Mouse (Mus musculus) heart, embryonic 12.5 days (tissue): ENCODE measurements at regions not wholly inside any gene's neighbourhood (a gene's known extent, or its start where the extent isn't known, plus 50 kb on each side); places are given as distances from the start of the nearest gene placed in this dataset.

Experiments
- ATAC-seq: fragments of 200-750 bp; cut with Nextera tagmentation; 2 replicates; pipeline ENCODE4 v1.8.0; 2017; ENCODE audit warnings: moderate TSS enrichment, moderate library complexity; ENCODE audit not compliant: insufficient number of reproducible peaks, low FRiP score
- H3K27ac ChIP-seq: fragments of 300-500 bp; sonication (generic); 2 replicates; pipeline ENCODE4 v1.5.1; 2016; ENCODE audit warnings: mild to moderate bottlenecking, moderate library complexity; ENCODE audit not compliant: poor library complexity, severe bottlenecking
- H3K27me3 ChIP-seq: fragments of 300-500 bp; sonication (generic); replicated peaks from 2 replicates; pipeline ENCODE4 v1.6.1; 2016; ENCODE audit warnings: mild to moderate bottlenecking, moderate library complexity
- H3K36me3 ChIP-seq: fragments of 300-500 bp; sonication (generic); 2 replicates; pipeline ENCODE4 v1.6.1; 2016; ENCODE audit warnings: mild to moderate bottlenecking, moderate library complexity
- H3K4me1 ChIP-seq: fragments of 300-500 bp; sonication (generic); replicated peaks from 2 replicates; pipeline ENCODE4 v1.6.1; 2016; ENCODE audit warnings: mild to moderate bottlenecking
- H3K4me2 ChIP-seq: fragments of 300-500 bp; sonication (generic); 2 replicates; pipeline ENCODE4 v1.6.1; 2016; ENCODE audit warnings: mild to moderate bottlenecking, moderate library complexity
- H3K4me3 ChIP-seq: fragments of 300-500 bp; sonication (generic); 2 replicates; pipeline ENCODE4 v1.5.1; 2016; ENCODE audit warnings: mild to moderate bottlenecking
- H3K9ac ChIP-seq: fragments of 300-500 bp; sonication (generic); 2 replicates; pipeline ENCODE4 v1.6.1; 2016; ENCODE audit warnings: mild to moderate bottlenecking, moderate library complexity
- H3K9me3 ChIP-seq: fragments of 300-500 bp; sonication (generic); replicated peaks from 2 replicates; pipeline ENCODE4 v1.6.1; 2016; ENCODE audit warnings: mild to moderate bottlenecking, moderate library complexity
- WGBS: fragments of 180-500 bp; shearing (Covaris S2); methylation state at CpG from one replicate; pipeline ENCODE4 v1.1.7; 2016; 5-methylcytosine and 5-hydroxymethylcytosine counted together

DNA sequence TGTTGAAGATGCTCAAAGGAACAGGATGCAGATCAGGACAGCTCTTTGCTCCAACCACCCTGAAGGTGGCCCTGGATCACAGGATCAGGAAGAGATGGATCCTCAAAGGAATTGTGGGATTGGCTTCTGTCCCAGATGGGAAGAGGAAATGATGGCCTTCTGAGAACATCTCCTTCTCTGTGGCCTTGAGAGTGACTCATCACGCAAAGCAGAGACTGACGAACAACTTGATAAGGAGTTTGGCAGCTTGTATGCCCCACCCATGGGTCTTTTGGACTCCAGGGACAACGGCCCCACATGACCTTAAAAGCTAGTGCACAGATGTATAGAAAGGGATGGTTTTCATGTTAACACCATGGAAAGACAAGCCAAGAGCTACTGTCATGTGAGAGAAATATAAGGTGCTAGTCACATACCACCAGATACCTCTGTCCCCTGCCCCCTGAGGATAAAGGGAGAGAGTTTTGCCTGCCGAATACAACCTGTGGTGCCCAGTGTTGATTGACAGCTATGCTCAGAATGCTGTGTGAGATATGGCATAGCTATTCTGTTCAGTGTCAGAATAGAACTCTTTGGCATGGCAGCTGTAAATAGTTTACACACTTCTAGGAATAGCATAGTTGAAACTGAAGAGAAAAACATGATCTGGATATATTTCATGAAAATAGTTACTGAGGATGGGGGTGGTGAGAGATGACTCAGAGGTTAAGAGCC lies 109.2 kb upstream of the S1pr3 start:
- ATAC-seq: no peak
- no peak overlapping the region for H3K27ac ChIP-seq
- peaks cover 33% of the 10 kb centered on the region for H3K4me1 ChIP-seq
- H3K36me3 ChIP-seq: no peaks in the 10 kb centered on the region
- H3K9ac ChIP-seq: no peak overlapping the region
- H3K9me3 ChIP-seq: peaks cover 4% of the 10 kb centered on the region; the same call in 1 of the 2 replicates
- H3K4me2 ChIP-seq: no peak overlapping the region
- H3K27me3 ChIP-seq: no peaks in the 10 kb centered on the region
- H3K4me3 ChIP-seq: no peak overlapping the region
- WGBS: 31% methylated on average over 4 of the region's 4 CpGs

DNA sequence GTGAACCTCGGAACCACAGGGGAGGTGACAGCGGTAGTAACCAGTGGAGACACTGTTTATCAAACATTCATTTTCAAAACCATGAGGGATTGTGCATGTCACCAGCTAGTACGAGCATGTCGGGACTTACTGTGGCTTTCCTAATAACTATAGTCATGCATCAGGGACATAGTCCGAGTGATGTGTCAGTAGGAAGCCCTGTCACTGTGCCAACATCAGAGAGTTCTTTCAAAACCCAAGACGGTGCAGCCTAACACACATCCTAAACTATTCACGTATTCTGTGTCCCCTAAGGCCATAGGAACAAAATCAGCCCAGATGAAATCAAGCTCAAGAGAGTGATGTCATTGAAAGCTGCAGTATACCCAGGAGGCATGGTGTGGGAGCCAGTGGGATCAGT lies 107.0 kb upstream of the S1pr3 start:
- Histone ChIP-seq H3K27me3 (no peaks in the 10 kb centered on the region), H3K4me1 (peaks cover 23% of the 10 kb centered on the region), H3K27ac (no peak overlapping the region), H3K4me3 (no peak overlapping the region), H3K9ac (no peak overlapping the region), H3K36me3 (no peaks in the 10 kb centered on the region), H3K4me2 (no peak overlapping the region), H3K9me3 (peaks cover 4% of the 10 kb centered on the region; the same call in 1 of the 2 replicates)
- no peak for ATAC-seq
- WGBS: 89% methylated on average over 7 of the region's 7 CpGs

- H3K9me3 ChIP-seq: peaks cover 4% of the 10 kb centered on the region; the same call in 1 of the 2 replicates
- ATAC-seq: no peak
- H3K4me1 ChIP-seq: peaks cover 15% of the 10 kb centered on the region
- H3K9ac ChIP-seq: no peak overlapping the region
- WGBS: 74% methylated on average over 3 of the region's 3 CpGs
- H3K27ac ChIP-seq: no peak overlapping the region
- H3K4me3 ChIP-seq: no peak overlapping the region
- H3K27me3 ChIP-seq: no peaks in the 10 kb centered on the region
- no peak overlapping the region for H3K4me2 ChIP-seq
- no peaks in the 10 kb centered on the region for H3K36me3 ChIP-seq
These were observed 105.3 kb upstream of the S1pr3 start for GRCm38 (mm10) chr13:51303112-51303511.

DNA sequence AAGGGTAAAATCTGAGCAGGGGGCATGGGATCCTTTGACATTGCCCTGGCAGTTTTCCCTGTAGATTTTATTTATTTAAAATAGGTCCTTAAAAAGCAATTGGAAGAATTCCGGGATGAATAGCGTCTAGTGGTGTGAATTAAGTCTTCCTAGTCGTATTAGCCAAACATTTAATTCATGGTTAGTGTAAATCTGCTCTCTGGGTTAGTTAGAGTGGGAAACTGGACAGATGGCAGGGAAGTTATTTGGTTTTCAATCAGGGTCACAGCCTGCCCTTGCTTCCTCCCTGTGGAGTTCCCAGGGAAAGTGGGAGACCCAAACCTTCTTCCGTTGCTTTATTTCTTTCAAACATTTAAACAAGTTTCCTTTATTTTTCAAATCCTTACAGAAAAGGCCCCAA lies 103.8 kb upstream of the S1pr3 start:
- Histone ChIP-seq H3K9ac (no peak overlapping the region), H3K9me3 (peaks cover 4% of the 10 kb centered on the region; the same call in 1 of the 2 replicates), H3K27me3 (no peaks in the 10 kb centered on the region), H3K4me1 (peaks cover 7% of the 10 kb centered on the region; the same call in 1 of the 2 replicates), H3K4me2 (no peak overlapping the region), H3K36me3 (no peaks in the 10 kb centered on the region), H3K27ac (no peak overlapping the region), H3K4me3 (no peak overlapping the region)
- no peak for ATAC-seq
- 74% methylated on average over 4 of the region's 4 CpGs for WGBS

DNA sequence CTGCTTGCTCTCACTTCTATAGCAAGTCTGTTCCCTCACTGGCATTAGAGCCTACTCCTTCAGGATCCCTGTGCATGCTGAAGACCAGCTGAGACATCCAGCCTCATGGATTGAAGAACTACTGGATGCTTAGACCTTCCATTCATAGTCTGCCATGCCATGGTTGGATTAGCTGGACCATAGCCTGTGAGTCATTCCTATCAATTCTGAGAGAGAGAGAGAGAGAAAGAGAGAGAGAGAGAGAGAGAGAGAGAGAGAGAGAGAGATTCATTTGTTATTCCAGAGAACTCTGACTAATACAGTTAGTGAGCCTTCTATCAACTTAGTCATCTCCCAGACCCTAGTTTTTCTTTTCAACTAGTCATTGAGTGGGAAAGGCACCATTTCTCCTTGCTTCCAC lies 99.0 kb upstream of the S1pr3 start:
- Histone ChIP-seq H3K9me3 (no peaks in the 10 kb centered on the region), H3K27ac (no peak overlapping the region), H3K27me3 (no peaks in the 10 kb centered on the region), H3K9ac (no peak overlapping the region), H3K36me3 (no peaks in the 10 kb centered on the region), H3K4me2 (no peak overlapping the region), H3K4me3 (no peak overlapping the region), H3K4me1 (peaks cover 36% of the 10 kb centered on the region)
- ATAC-seq: no peak

- Histone ChIP-seq H3K27me3 (no peaks in the 10 kb centered on the region), H3K36me3 (no peaks in the 10 kb centered on the region), H3K4me2 (no peak overlapping the region), H3K4me1 (peaks cover 42% of the 10 kb centered on the region), H3K9ac (no peak overlapping the region), H3K9me3 (no peaks in the 10 kb centered on the region), H3K27ac (no peak overlapping the region), H3K4me3 (no peak overlapping the region)
- WGBS: 53% methylated on average over 2 of the region's 2 CpGs
- no peak for ATAC-seq
These were observed 98.4 kb upstream of the S1pr3 start for GRCm38 (mm10) chr13:51310041-51310440.

GRCm38 (mm10) chr13:51311679-51312255 lies 96.7 kb upstream of the S1pr3 start:
- Histone ChIP-seq H3K27me3 (no peaks in the 10 kb centered on the region), H3K9me3 (no peaks in the 10 kb centered on the region), H3K9ac (no peak overlapping the region), H3K27ac (no peak overlapping the region), H3K4me2 (no peak overlapping the region), H3K36me3 (no peaks in the 10 kb centered on the region), H3K4me3 (no peak overlapping the region), H3K4me1 (peaks cover 49% of the 10 kb centered on the region)
- WGBS: 38% methylated on average over 8 of the region's 8 CpGs
- ATAC-seq: peak; percentile 54; the same call in 1 of the 2 replicates

- ATAC-seq: no peak
- Histone ChIP-seq H3K9me3 (no peaks in the 10 kb centered on the region), H3K4me3 (no peak overlapping the region), H3K9ac (no peak overlapping the region), H3K27ac (peak overlapping the region; percentile 90; the same call in 1 of the 2 replicates), H3K36me3 (no peaks in the 10 kb centered on the region), H3K4me1 (peaks cover 49% of the 10 kb centered on the region), H3K4me2 (no peak overlapping the region), H3K27me3 (no peaks in the 10 kb centered on the region)
- 62% methylated on average over 5 of the region's 5 CpGs for WGBS
These were observed 95.1 kb upstream of the S1pr3 start for GRCm38 (mm10) chr13:51313129-51313850.

DNA sequence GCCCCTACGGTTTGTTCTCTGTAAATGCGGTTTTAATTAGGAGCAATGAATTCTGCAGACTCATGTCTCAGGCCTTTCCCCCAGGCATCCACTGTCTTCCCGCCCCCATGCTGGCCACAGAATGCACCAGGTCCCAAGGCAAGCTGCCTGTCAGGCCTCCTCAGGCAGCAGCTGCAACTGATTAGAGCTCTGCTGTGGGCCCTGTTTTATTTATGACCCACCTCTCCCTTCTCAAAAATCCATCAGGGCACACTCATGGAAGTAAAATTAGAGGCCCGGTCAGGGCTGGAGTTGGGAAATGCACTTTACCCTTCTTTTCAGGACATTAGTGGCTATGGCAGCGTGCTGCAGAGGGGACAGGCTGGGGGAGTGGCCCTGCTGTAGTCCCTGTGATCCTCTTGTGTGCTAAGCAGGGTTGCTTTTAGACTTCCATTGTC lies 93.9 kb upstream of the S1pr3 start:
- Histone ChIP-seq H3K27me3 (no peaks in the 10 kb centered on the region), H3K36me3 (no peaks in the 10 kb centered on the region), H3K9ac (no peak overlapping the region), H3K9me3 (no peaks in the 10 kb centered on the region), H3K4me3 (no peak overlapping the region), H3K4me2 (peak overlapping the region; percentile 4; the same call in 1 of the 2 replicates), H3K4me1 (peaks cover 49% of the 10 kb centered on the region), H3K27ac (peak overlapping the region; percentile 90)
- ATAC-seq: peak; percentile 60; the same call in 1 of the 2 replicates
- WGBS: 11% methylated on average over 5 of the region's 5 CpGs

- WGBS: 35% methylated on average over 10 of the region's 10 CpGs
- peak overlapping the region; percentile 90 for H3K27ac ChIP-seq
- ATAC-seq: no peak
- H3K36me3 ChIP-seq: no peaks in the 10 kb centered on the region
- peak overlapping the region; percentile 4; the same call in 1 of the 2 replicates for H3K4me2 ChIP-seq
- H3K4me1 ChIP-seq: peaks cover 49% of the 10 kb centered on the region
- no peak overlapping the region for H3K4me3 ChIP-seq
- no peak overlapping the region for H3K9ac ChIP-seq
- H3K9me3 ChIP-seq: no peaks in the 10 kb centered on the region
- H3K27me3 ChIP-seq: no peaks in the 10 kb centered on the region
These were observed 93.2 kb upstream of the S1pr3 start for GRCm38 (mm10) chr13:51315008-51315778.

- ATAC-seq: no peak
- Histone ChIP-seq H3K4me3 (no peak overlapping the region), H3K36me3 (no peaks in the 10 kb centered on the region), H3K27ac (peak overlapping the region; percentile 90), H3K27me3 (no peaks in the 10 kb centered on the region), H3K4me1 (peaks cover 49% of the 10 kb centered on the region), H3K9ac (no peak overlapping the region), H3K4me2 (no peak overlapping the region), H3K9me3 (no peaks in the 10 kb centered on the region)
- 61% methylated on average over 5 of the region's 5 CpGs for WGBS
These were observed 92.7 kb upstream of the S1pr3 start for GRCm38 (mm10) chr13:51315779-51316041.
